Comparison of ENCODE assay signal across 17 mouse cellular contexts in the genomic region with DNA sequence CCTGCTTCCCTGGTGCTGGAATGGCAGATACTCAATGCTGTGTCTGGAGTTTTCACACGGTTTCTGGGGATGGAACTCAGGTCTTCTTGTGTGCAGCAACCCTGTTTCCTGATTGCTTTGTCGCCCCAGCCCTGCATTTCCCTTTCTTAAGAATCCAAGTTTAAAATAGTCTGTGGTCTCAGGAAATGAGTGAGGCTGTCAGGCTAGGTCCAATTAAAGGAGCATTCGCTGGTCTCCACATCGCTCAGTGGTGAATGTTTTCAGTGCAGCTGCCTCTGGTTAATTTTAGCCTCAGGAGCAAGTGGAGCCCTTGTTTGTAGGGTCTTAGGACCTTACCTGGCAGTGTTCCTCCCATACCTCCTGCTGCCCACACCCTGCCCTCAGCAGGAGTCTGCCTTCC.
"Had no signal": no experiment of that assay in that cellular context is flagged by ENCODE, and none has a peak within 500 bp of the region (broad histone marks: within the 10 kb centered on the region; RNA-seq: fewer than 3 reads in every experiment).

No protein-coding gene starts in this region.

- H3K4me1 ChIP-seq: lung, embryonic 15.5 days; midbrain, embryonic 10.5 days; midbrain, embryonic 13.5 days; neural tube, embryonic 13.5 days; neural tube, embryonic 15.5 days; stomach, embryonic 15.5 days had no signal

- H3K36me3 ChIP-seq: lung, embryonic 15.5 days; midbrain, embryonic 10.5 days; midbrain, embryonic 13.5 days; neural tube, embryonic 13.5 days; neural tube, embryonic 15.5 days; stomach, embryonic 15.5 days had no signal

- H3K27me3 ChIP-seq: lung, embryonic 15.5 days; midbrain, embryonic 13.5 days; neural tube, embryonic 13.5 days; neural tube, embryonic 15.5 days; stomach, embryonic 15.5 days had no signal

- ATAC-seq: lung, postnatal 0 days; midbrain, embryonic 13.5 days; midbrain, embryonic 16.5 days had no signal

- H3K4me3 ChIP-seq: lung, embryonic 15.5 days; midbrain, embryonic 10.5 days; midbrain, embryonic 13.5 days; myocyte; neural tube, embryonic 13.5 days; neural tube, embryonic 15.5 days; stomach, embryonic 15.5 days had no signal

- H3K9me3 ChIP-seq: lung, embryonic 15.5 days; midbrain, embryonic 13.5 days; neural tube, embryonic 13.5 days; neural tube, embryonic 15.5 days; stomach, embryonic 15.5 days had no signal

- DNase-seq: lung, adult 2 months; lung, postnatal 14 days; lung, postnatal 36 days; retina, postnatal 1 day; right cerebral cortex, adult 18-20 months; thymus, adult 2 months; thymus, postnatal 25 days; thymus, postnatal 4 days had no signal
